In genomic region chr7:112157584-112158315, GRCm38 (mm10) we compare ENCODE assay signal across 7 mouse cellular contexts. TPM values are rescaled to one million over a fixed set of nuclear protein-coding genes. Genes with fewer than 3 reads are reported as not detected.
DNase-seq lines count a peak whose midpoint lies in the region; ATAC-seq and TF ChIP-seq lines count a peak whose summit lies in the region.

No protein-coding gene starts in this region.

- H3K4me2 ChIP-seq in forebrain, embryonic 11.5 days (ENCODE audit: low read depth, low read length, severe bottlenecking) = peak overlapping the region; percentile 73
- peak overlapping the region; percentile 63 for H3K4me2 ChIP-seq in neural tube, embryonic 13.5 days

- no peak overlapping the region for H3K27ac ChIP-seq in testis, adult 2 months (ENCODE audit: control insufficient read depth, insufficient read depth, low read depth, low read length)
- no peak overlapping the region for H3K27ac ChIP-seq in forebrain, embryonic 11.5 days (ENCODE audit: low read depth, low read length)
- H3K27ac ChIP-seq in neural tube, embryonic 13.5 days (replicated peaks) = 0 out of 2 replicates have a peak overlapping the region, but pooled peaks have one; percentile 28

- no peak for TF ChIP-seq POLR2A in testis, adult 2 months (IDR thresholded peaks at IDR 0.05; ENCODE audit: control insufficient read depth, low read depth, low read length)

- H3K9ac ChIP-seq in forebrain, embryonic 11.5 days (ENCODE audit: low read length) = peak overlapping the region; percentile 56
- H3K9ac ChIP-seq in neural tube, embryonic 13.5 days = peak overlapping the region; percentile 71

- no peak for TF ChIP-seq CTCF in testis, adult 2 months (IDR thresholded peaks at IDR 0.05; ENCODE audit: control insufficient read depth, insufficient read depth, insufficient replicate concordance, low read depth, low read length)

- 11% methylated on average over 23 of the region's 23 CpGs for WGBS in forebrain, embryonic 11.5 days
- 12% methylated on average over 23 of the region's 23 CpGs for WGBS in neural tube, embryonic 13.5 days

- peak; percentile 33; the same call in 1 of the 2 replicates for ATAC-seq in forebrain, embryonic 11.5 days (replicated peaks; ENCODE audit: low FRiP score)
- ATAC-seq in neural tube, embryonic 13.5 days (ENCODE audit: low read depth) = peak; percentile 47; the same call in 1 of the 2 replicates

- no peaks in the 10 kb centered on the region; the same call in 1 of the 2 replicates for H3K27me3 ChIP-seq in testis, adult 2 months (ENCODE audit: control insufficient read depth, insufficient read depth, low read length)
- peaks cover 9% of the 10 kb centered on the region for H3K27me3 ChIP-seq in forebrain, embryonic 11.5 days (ENCODE audit: control insufficient read depth, insufficient read depth, low read length)
- H3K27me3 ChIP-seq in neural tube, embryonic 13.5 days = peaks cover 16% of the 10 kb centered on the region

- H3K9me3 ChIP-seq in forebrain, embryonic 11.5 days (ENCODE audit: control insufficient read depth, low read length) = no peaks in the 10 kb centered on the region
- no peaks in the 10 kb centered on the region for H3K9me3 ChIP-seq in neural tube, embryonic 13.5 days

- H3K4me3 ChIP-seq in testis, adult 2 months (ENCODE audit: control insufficient read depth, low read depth, low read length) = 0 out of 2 replicates have a peak overlapping the region, but pooled peaks have one; percentile 19
- H3K4me3 ChIP-seq in forebrain, embryonic 11.5 days (ENCODE audit: low read depth, low read length) = peak overlapping the region; percentile 45
- peak overlapping the region; percentile 47 for H3K4me3 ChIP-seq in neural tube, embryonic 13.5 days

- no peaks in the 10 kb centered on the region for H3K36me3 ChIP-seq in testis, adult 2 months (ENCODE audit: control insufficient read depth, insufficient read depth, low read length)
- no peaks in the 10 kb centered on the region for H3K36me3 ChIP-seq in forebrain, embryonic 11.5 days (ENCODE audit: control insufficient read depth, insufficient read depth, low read length)
- H3K36me3 ChIP-seq in neural tube, embryonic 13.5 days = no peaks in the 10 kb centered on the region

- DNase-seq in testis, postnatal 10 days (ENCODE audit: low spot score) = no peak
- peak; percentile 60 for DNase-seq in forebrain, embryonic 11.5 days (ENCODE audit: low spot score)
- peak; percentile 27 for DNase-seq in kidney, postnatal 14 days
- DNase-seq in layer of hippocampus, postnatal 14 days (ENCODE audit: low spot score in 2 of 2) = no peak
- no peak for DNase-seq in right cerebral cortex, postnatal 14 days

- H3K4me1 ChIP-seq in testis, adult 2 months (ENCODE audit: control insufficient read depth, insufficient read depth, low read length) = peaks cover 4% of the 10 kb centered on the region; the same call in 1 of the 2 replicates
- H3K4me1 ChIP-seq in forebrain, embryonic 11.5 days (replicated peaks; ENCODE audit: control insufficient read depth, insufficient read depth, low read length) = peaks cover 6% of the 10 kb centered on the region; the same call in 1 of the 2 replicates
- peaks cover 30% of the 10 kb centered on the region for H3K4me1 ChIP-seq in neural tube, embryonic 13.5 days (replicated peaks)

RNA-seq across cellular contexts. Expression of gene Dkk3, which starts 1.1 kb away (rescaled TPM):
- 0.28 and 0.65 TPM in 2 replicates for polyA plus RNA-seq in testis, adult 2 months (2012; rRNA removed)
- 15.0 and 18.7 TPM in 2 replicates for polyA plus RNA-seq in forebrain, embryonic 11.5 days (2014; fragmentation: Nextera tagmentation; extraction: Ambion mirVana)
- polyA plus RNA-seq in neural tube, embryonic 13.5 days (2015; fragmentation: Nextera tagmentation; extraction: Ambion mirVana) = 22.5 and 23.2 TPM in 2 replicates
- total RNA-seq in layer of hippocampus, postnatal 14 days (2021) = 100 to 1,000 TPM; 162 to 171 TPM

Comparison
In these comparisons a context has a peak if more than half of its experiments do, and no peak if none do; other contexts are left out.
1. DNase-seq: peak in forebrain, embryonic 11.5 days (single experiment) and kidney, postnatal 14 days (single experiment); none in testis, postnatal 10 days (single experiment), layer of hippocampus, postnatal 14 days (0 of 2) and right cerebral cortex, postnatal 14 days (single experiment).
2. Peak in every context shown above with its lines, with median percentiles within 50 percentile points of each other: H3K4me3 ChIP-seq.